Mouse (Mus musculus) lung, embryonic 16.5 days (tissue): ENCODE data around the gene Dchs1. TPM values are rescaled to one million over a fixed set of nuclear protein-coding genes. Genes with fewer than 3 reads are reported as not detected.

Experiments
- ATAC-seq: fragments of 200-750 bp; cut with Nextera tagmentation; 2 replicates; pipeline ENCODE4 v1.8.0; 2017; ENCODE audit warnings: low read depth, mild to moderate bottlenecking, moderate library complexity
- H3K27ac ChIP-seq: fragments of 300-500 bp; sonication (generic); 2 replicates; pipeline ENCODE4 v1.5.1; 2014; ENCODE audit warnings: mild to moderate bottlenecking, control low read depth, low read length
- H3K27me3 ChIP-seq: fragments of 300-500 bp; sonication (generic); 2 replicates; pipeline ENCODE4 v1.6.1; 2014; ENCODE audit warnings: low read depth, low read length, mixed read lengths; ENCODE audit not compliant: control insufficient read depth, insufficient read depth
- H3K36me3 ChIP-seq: fragments of 300-500 bp; sonication (generic); 2 replicates; pipeline ENCODE4 v1.6.1; 2014; ENCODE audit warnings: low read length; ENCODE audit not compliant: control insufficient read depth, insufficient read depth
- H3K4me1 ChIP-seq: fragments of 300-500 bp; sonication (generic); replicated peaks from 2 replicates; pipeline ENCODE4 v1.6.1; 2014; ENCODE audit warnings: low read length, mixed read lengths; ENCODE audit not compliant: control insufficient read depth, insufficient read depth
- H3K4me2 ChIP-seq: fragments of 300-500 bp; sonication (generic); 2 replicates; pipeline ENCODE4 v1.6.1; 2014; ENCODE audit warnings: low read depth, low read length, control low read depth
- H3K4me3 ChIP-seq: fragments of 300-500 bp; sonication (generic); 2 replicates; pipeline ENCODE4 v1.5.1; 2014; ENCODE audit warnings: mild to moderate bottlenecking, low read length, control low read depth
- H3K9ac ChIP-seq: fragments of 300-500 bp; sonication (generic); 2 replicates; pipeline ENCODE4 v1.6.1; 2014; ENCODE audit warnings: low read length, control low read depth
- H3K9me3 ChIP-seq: fragments of 300-500 bp; sonication (generic); 2 replicates; pipeline ENCODE4 v1.6.1; 2016; ENCODE audit warnings: low read length; ENCODE audit not compliant: control insufficient read depth
- WGBS: fragments of 180-500 bp; shearing (Covaris S2); extraction: QIAGEN DNeasy Blood & Tissue Kit; methylation state at CpG from one replicate; pipeline ENCODE4 v1.1.7; 2014; 5-methylcytosine and 5-hydroxymethylcytosine counted together
- polyA plus RNA-seq: library from polyadenylated mRNA; unstranded; fragments of >200 nt; fragmentation: Nextera tagmentation; extraction: Ambion mirVana; gene quantifications from 2 replicates; pipeline ENCODE4 v1.2.1, GENCODE M21; 2015

Dchs1 gene
- 7.1 and 7.2 TPM in 2 replicates for polyA plus RNA-seq

- Histone ChIP-seq H3K36me3 (no peaks in the 10 kb centered on the region), H3K4me2 (peak within 1 kb of the TSS; percentile 72), H3K4me1 (peaks cover 24% of the 10 kb centered on the region), H3K27ac (peak within 1 kb of the TSS; percentile 82), H3K9ac (peak within 1 kb of the TSS; percentile 88), H3K9me3 (no peaks in the 10 kb centered on the region), H3K27me3 (no peaks in the 10 kb centered on the region; the same call in 1 of the 2 replicates), H3K4me3 (peak within 1 kb of the TSS; percentile 77)
- under 1% methylated on average over 40 of the region's 97 CpGs for WGBS
- ATAC-seq: peak; percentile 85
These were observed at the start of gene Dchs1 for GRCm38 (mm10) chr7:105787285-105788140. Dchs1 (minus strand) TSS chr7:105787654.

GRCm38 (mm10) chr7:105824281-105824680, 36.8 kb upstream of the Dchs1 start:
- no peaks in the 10 kb centered on the region for H3K9me3 ChIP-seq
- no peaks in the 10 kb centered on the region for H3K36me3 ChIP-seq
- no peak overlapping the region for H3K4me3 ChIP-seq
- H3K27me3 ChIP-seq: no peaks in the 10 kb centered on the region
- no peak overlapping the region for H3K9ac ChIP-seq
- no peak for ATAC-seq
- no peaks in the 10 kb centered on the region for H3K4me1 ChIP-seq
- no peak overlapping the region for H3K4me2 ChIP-seq
- H3K27ac ChIP-seq: no peak overlapping the region
- 72% methylated on average over 7 of the region's 7 CpGs for WGBS

GRCm38 (mm10) chr7:105818483-105818882, 31.0 kb upstream of the Dchs1 start:
- WGBS: 0% methylated on average over 1 of the region's 1 CpGs
- Histone ChIP-seq H3K9me3 (no peaks in the 10 kb centered on the region), H3K27me3 (no peaks in the 10 kb centered on the region), H3K4me2 (no peak overlapping the region), H3K36me3 (no peaks in the 10 kb centered on the region), H3K4me1 (no peaks in the 10 kb centered on the region), H3K27ac (no peak overlapping the region), H3K4me3 (no peak overlapping the region), H3K9ac (no peak overlapping the region)
- ATAC-seq: no peak

GRCm38 (mm10) chr7:105816736-105817135, 29.3 kb upstream of the Dchs1 start:
- Histone ChIP-seq H3K9me3 (no peaks in the 10 kb centered on the region), H3K4me3 (no peak overlapping the region), H3K4me2 (no peak overlapping the region), H3K27me3 (no peaks in the 10 kb centered on the region), H3K4me1 (no peaks in the 10 kb centered on the region), H3K27ac (no peak overlapping the region), H3K36me3 (no peaks in the 10 kb centered on the region), H3K9ac (no peak overlapping the region)
- ATAC-seq: no peak

- peaks cover 13% of the 10 kb centered on the region for H3K4me1 ChIP-seq
- no peaks in the 10 kb centered on the region for H3K27me3 ChIP-seq
- H3K27ac ChIP-seq: no peak overlapping the region
- no peaks in the 10 kb centered on the region for H3K9me3 ChIP-seq
- H3K4me2 ChIP-seq: no peak overlapping the region
- no peak overlapping the region for H3K4me3 ChIP-seq
- H3K36me3 ChIP-seq: peaks cover 9% of the 10 kb centered on the region
- ATAC-seq: no peak
- 74% methylated on average over 3 of the region's 3 CpGs for WGBS
- no peak overlapping the region for H3K9ac ChIP-seq
These were observed 25.9 kb upstream of the Dchs1 start for GRCm38 (mm10) chr7:105813326-105813725.

GRCm38 (mm10) chr7:105812566-105812965, 25.1 kb upstream of the Dchs1 start:
- Histone ChIP-seq H3K4me3 (no peak overlapping the region), H3K9me3 (no peaks in the 10 kb centered on the region), H3K27me3 (no peaks in the 10 kb centered on the region), H3K4me1 (peaks cover 13% of the 10 kb centered on the region), H3K27ac (no peak overlapping the region), H3K4me2 (no peak overlapping the region), H3K36me3 (peaks cover 9% of the 10 kb centered on the region), H3K9ac (no peak overlapping the region)
- 78% methylated on average over 3 of the region's 3 CpGs for WGBS
- ATAC-seq: no peak

GRCm38 (mm10) chr7:105811516-105811915, 24.1 kb upstream of the Dchs1 start:
- H3K4me3 ChIP-seq: peak overlapping the region; percentile 9
- H3K9ac ChIP-seq: no peak overlapping the region
- H3K36me3 ChIP-seq: peaks cover 12% of the 10 kb centered on the region
- H3K4me2 ChIP-seq: peak overlapping the region; percentile 47
- no peak overlapping the region for H3K27ac ChIP-seq
- no peak for ATAC-seq
- H3K9me3 ChIP-seq: no peaks in the 10 kb centered on the region
- H3K4me1 ChIP-seq: peaks cover 13% of the 10 kb centered on the region
- H3K27me3 ChIP-seq: no peaks in the 10 kb centered on the region

- Histone ChIP-seq H3K9ac (peak within 1 kb of the TSS; percentile 97), H3K4me2 (peak within 1 kb of the TSS; percentile 66), H3K4me1 (peaks cover 13% of the 10 kb centered on the region), H3K27ac (peak within 1 kb of the TSS; percentile 89), H3K4me3 (peak within 1 kb of the TSS; percentile 91), H3K9me3 (no peaks in the 10 kb centered on the region), H3K36me3 (peaks cover 12% of the 10 kb centered on the region), H3K27me3 (no peaks in the 10 kb centered on the region)
- peak; percentile 98 for ATAC-seq
- under 1% methylated on average over 45 of the region's 52 CpGs for WGBS
These were observed 23.5 kb upstream of the Dchs1 start, which contains the start of gene Mrpl17 for GRCm38 (mm10) chr7:105810877-105811489. Mrpl17 (minus strand) TSS chr7:105811099.

GRCm38 (mm10) chr7:105810280-105810876, 22.9 kb upstream of the Dchs1 start:
- Histone ChIP-seq H3K36me3 (peaks cover 12% of the 10 kb centered on the region), H3K4me2 (peak overlapping the region; percentile 66), H3K27me3 (no peaks in the 10 kb centered on the region), H3K9me3 (no peaks in the 10 kb centered on the region), H3K4me3 (peak overlapping the region; percentile 91), H3K9ac (peak overlapping the region; percentile 97), H3K27ac (peak overlapping the region; percentile 89), H3K4me1 (peaks cover 13% of the 10 kb centered on the region)
- ATAC-seq: peak; percentile 51
- 1% methylated on average over 37 of the region's 37 CpGs for WGBS
